Mouse (Mus musculus) CH12.LX (cell line): ENCODE data around the gene Plod1.

Experiments
- CHD1 ChIP-seq: IDR thresholded peaks from 2 replicates; pipeline ENCODE4 v1.6.1; 2012; ENCODE audit warnings: low read depth, low read length, improper control_type of control experiment, inconsistent platforms
- CTCF ChIP-seq, 2 experiments: IDR thresholded peaks in 1 of 2; conservative IDR thresholded peaks in 1 of 2; 2 replicates each; pipeline ENCODE4 v1.5.1; 2011 to 2012; ENCODE audit warnings: low read depth in 2 of 2, low read length in 2 of 2, improper control_type of control experiment in 1 of 2, inconsistent platforms in 1 of 2, mild to moderate bottlenecking in 1 of 2, moderate library complexity in 1 of 2
- MAX ChIP-seq: IDR thresholded peaks from 2 replicates; pipeline ENCODE4 v1.6.1; 2011; ENCODE audit warnings: low read length, improper control_type of control experiment
- POLR2A ChIP-seq: IDR thresholded peaks from 2 replicates; pipeline ENCODE4 v1.6.1; 2011; ENCODE audit warnings: low read depth, mild to moderate bottlenecking, improper control_type of control experiment, low read length
- SIN3A ChIP-seq: IDR thresholded peaks from 2 replicates; pipeline ENCODE4 v1.6.1; 2012; ENCODE audit warnings: low read length, improper control_type of control experiment, inconsistent platforms
- USF1 ChIP-seq: IDR thresholded peaks from 2 replicates; pipeline ENCODE4 v1.6.1; 2014; ENCODE audit warnings: low read depth, mild to moderate bottlenecking, inconsistent platforms, low read length, improper control_type of control experiment

- TF ChIP-seq CHD1: no peak
- no peak for TF ChIP-seq POLR2A
- TF ChIP-seq CTCF (conservative IDR thresholded peaks at IDR 0.05 in 1 of 2, IDR thresholded peaks at IDR 0.05 in 1 of 2; ENCODE audit: low read depth in 2 of 2, low read length in 2 of 2): no peak
- no peak for TF ChIP-seq SIN3A
- TF ChIP-seq USF1: no peak
- TF ChIP-seq MAX: no peak
Measured at GRCm38 (mm10) chr4:147881792-147882191, 54.8 kb downstream of the Plod1 start.
